Mouse (Mus musculus): Measurements from ENCODE around the gene Ftcd.

Gene Ftcd

DNA sequence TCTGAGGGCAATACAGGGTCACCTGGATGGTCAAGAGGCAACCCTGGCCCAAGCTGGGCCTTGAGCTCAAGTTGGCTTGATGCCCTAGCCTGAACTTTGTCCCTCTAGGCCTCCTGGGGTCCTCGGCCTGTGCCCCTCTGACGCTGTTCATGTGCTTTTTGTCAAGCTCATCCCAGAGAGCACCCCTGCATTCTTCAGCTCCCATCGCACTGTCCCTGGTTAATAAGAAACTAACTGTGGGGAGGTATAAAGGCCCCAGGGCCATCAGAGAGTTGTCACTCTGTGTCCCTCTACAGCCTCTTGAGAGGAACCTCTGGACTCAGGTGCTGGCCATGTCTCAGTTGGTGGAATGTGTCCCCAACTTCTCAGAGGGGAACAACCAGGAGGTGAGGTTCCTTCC lies at the start of gene Ftcd:
Gene Ftcd, plus strand, starts transcription at position 275 of the 400 bp plus-strand sequence.
- DNase-seq (ENCODE audit: extremely low read depth, low read depth, low spot score), result no peak

DNA sequence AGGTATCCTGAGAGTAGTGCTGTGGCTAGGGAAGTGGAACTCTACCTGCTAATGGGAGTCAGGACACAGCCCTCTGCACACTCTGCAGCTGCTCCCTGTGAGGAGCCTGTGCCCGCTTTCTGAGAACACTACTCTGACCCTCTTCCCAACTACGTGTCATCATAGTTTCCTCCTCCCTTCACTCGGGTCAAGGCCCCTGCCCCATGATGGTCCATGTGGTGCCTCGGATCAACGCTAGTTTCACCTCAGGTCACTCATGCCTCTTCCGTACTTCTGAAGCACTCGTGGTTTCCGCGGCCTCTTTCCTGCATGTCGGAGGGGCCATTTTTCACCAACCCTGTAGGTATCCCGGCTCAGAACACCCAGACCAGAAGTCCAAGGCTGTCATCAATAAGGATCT lies 44.5 kb upstream of the Ftcd start:
- no peak for DNase-seq (ENCODE audit: extremely low read depth, low read depth, low spot score)

DNA sequence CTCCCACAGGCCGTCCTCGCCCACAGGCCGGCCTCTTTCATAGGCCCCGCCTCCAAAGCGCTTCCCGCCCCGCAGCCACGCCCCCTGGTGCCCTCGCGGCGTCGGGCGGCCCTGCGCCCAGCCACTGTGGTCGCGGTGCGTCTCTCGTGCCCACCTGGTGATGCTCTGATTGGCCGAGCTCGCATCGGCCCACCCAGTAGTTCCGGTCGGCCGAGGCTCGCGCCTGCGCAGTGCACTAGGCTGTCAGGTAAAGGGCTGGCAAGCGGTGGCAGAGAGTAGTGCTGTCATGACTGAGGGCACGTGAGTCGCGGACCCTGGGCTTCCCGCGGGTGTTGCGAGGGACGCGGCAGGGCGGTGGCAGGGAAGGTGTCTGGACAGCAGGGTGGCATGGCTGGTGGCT lies 44.1 kb upstream of the Ftcd start, which contains the start of gene Lss:
Gene Lss, plus strand, starts transcription at position 214 of the 400 bp plus-strand sequence.
- peak; percentile 54 for DNase-seq (ENCODE audit: extremely low read depth, low read depth, low spot score)

DNA sequence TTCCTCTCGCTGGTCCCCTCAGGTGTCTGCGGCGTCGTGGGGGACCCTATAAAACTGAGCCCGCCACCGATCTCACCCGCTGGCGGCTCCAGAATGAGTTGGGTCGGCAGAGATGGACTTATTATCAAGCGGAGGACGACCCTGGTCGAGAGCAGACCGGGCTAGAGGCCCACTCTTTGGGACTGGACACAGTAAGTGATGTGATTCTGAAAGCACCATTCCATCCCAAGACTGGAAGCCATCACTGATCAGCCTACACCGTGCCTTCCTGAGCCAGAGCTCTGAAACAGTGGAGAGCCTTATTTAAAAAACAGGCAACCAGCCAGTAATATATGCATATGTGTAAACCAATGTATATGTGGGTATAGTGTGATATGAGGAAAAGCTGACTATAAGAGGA lies 43.6 kb upstream of the Ftcd start:
- no peak for DNase-seq (ENCODE audit: extremely low read depth, low read depth, low spot score)

DNA sequence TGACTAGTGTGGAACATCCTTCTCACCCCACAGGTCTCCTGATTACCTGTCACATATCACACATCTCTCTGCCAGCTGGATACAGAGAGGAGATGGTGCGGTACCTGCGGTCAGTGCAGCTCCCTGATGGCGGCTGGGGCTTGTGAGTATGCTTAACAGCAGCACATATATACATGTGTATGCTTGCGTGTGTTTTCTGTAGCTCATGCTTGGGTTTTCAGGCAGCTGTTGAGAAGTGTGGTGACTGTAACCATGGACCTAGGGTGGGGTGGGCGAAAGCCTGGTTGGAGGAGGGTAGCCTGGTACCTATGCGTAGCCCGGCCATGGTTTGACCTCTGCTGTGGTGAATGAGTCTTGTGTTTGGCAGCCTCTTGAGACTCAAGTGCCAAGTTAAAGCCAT lies 39.9 kb upstream of the Ftcd start:
- DNase-seq (ENCODE audit: extremely low read depth, low read depth, low spot score), result no peak

DNA sequence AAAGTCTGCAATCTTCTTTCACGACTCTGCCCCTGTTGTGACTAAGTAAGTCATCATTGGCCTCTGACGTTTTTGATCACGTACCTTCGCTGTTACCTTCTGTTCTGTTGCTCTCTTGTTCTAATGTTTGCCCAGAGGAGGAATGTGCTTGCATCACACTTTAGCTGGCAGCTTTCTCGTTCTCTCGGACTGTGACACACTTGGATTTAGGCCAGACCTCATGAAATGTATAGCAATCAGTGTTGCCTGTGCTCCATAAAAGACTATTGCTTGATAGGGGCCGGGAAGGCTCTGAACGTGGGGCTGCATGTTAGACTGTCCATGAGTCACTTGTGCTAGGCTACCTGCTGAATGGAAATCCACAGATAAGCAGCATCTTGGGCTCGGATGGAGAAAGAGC lies 37.8 kb upstream of the Ftcd start:
- peak; percentile 87 for DNase-seq (ENCODE audit: extremely low read depth, low read depth, low spot score)

DNA sequence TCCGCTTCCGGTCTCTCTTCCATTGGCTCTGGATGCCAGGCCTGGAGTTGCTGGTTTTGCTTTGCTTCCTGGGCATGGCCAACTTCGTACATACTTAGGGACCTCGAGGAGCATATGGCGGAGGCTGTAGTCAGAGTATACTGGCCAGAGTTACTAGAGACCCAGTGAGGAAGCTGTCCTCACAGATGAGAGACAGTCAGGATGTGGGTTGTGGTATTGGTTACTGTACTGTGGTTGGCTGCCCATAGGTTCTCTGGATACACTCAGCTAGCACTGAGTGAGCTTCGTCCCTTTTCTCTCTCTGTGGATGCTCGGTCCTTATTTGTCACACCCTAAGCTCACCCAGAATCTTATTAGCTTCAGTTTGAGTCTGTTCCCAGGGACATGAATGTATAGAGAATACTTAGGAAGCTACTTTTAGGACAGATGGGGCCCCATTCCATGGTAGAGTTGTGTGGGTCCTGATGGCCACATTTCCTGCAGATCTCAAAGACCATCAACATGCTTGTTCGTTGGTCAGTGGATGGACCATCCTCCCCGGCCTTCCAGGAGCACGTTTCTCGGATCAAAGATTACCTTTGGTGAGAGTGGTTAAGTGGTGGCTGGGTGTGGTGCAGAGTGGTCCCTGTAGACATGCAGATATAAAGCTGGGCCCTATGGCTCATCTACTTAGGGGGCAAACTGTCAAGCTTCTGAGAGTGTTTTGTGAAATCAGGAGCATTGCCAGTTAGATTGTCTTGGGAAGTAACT lies 33.9 kb upstream of the Ftcd start:
- no peak for DNase-seq (ENCODE audit: extremely low read depth, low read depth, low spot score)

DNA sequence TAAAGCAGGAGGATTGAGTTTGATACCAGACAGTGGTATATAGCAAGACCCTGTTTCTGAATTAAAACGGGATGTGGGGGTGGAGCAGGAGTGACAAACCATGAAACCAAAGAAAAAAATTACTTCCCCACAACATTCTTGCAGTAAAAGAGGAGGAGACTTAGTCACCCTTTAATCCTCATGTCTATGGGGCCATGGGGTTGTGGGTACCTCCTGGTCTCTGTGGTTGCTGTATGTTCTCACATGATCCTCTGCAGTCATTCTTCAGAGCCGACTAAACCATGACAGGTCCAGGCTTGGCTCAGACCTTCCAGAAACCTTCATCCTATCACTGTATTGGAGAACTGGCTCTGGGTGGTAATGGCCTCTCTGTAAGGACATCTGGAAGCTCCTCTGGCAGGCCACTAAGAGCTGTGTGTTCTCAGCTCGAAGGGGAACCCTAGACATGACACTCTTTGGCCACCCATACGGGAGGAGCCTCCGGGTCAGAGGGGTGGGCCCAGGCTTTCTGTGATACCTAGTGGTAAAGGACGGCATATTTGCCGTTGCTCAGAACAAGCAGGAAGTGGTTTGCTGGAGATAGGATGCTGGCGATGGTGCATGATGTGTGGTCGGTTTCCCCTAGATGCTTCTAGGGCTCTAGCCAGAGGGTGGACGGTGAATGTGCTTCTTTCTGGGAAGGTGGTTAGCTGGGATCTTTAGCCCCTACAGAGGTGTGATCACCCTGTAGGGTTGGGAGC lies 32.6 kb upstream of the Ftcd start:
- DNase-seq (ENCODE audit: extremely low read depth, low read depth, low spot score), result no peak

DNA sequence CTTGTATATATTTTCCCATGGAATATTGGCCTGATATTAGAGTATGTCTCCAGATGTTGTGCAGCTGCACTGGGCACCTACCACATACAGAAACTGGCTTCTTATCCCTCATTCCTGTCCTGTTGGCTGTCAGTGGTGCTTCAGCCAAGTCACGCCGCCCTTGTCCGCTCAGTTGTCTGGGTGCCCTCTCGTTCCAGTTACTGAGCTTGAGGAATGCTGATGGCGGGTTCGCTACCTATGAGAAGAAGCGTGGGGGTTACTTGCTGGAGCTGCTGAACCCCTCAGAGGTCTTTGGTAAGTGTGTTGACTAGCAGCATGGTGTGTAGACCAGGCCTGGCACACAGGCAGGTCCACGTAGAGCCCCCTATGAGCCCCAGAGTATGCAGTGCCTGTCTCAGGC lies 28.9 kb upstream of the Ftcd start:
- no peak for DNase-seq (ENCODE audit: extremely low read depth, low read depth, low spot score)

DNA sequence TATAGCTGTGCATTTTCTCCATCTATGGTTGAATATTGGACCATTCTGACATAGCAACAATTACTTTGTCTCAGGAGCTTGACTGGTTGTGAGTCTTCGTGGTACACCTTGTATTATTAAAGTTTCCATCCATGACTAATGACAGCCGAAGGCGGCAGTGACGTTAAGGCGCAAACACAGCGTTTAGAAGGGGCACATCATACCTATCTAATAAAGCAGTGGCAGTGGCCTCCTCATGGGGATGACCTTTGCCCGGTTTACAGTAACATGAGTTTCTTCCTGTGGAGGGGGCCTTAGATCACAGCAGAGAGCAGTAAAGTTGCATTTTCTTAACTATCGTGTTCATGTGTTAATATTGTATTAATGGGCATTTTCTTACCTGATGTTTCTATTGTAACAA lies 27.2 kb upstream of the Ftcd start:
- no peak for DNase-seq (ENCODE audit: extremely low read depth, low read depth, low spot score)

DNA sequence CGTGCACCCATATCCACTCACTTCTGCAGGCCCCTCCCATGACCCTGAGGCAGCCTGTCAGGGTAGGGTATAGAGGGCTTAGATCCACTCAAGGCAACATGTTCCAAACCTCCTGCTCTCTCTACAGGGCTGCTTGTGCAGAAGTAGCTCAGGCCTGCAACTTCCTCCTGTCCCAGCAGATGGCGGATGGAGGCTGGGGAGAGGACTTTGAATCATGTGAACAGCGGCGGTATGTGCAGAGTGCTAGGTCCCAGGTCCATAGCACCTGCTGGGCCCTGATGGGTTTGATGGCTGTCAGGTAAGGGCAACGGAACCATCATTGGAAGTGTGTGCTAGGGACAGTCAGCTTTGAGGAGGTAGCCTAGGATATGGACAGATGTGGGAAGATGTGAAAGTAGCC lies 25.0 kb upstream of the Ftcd start:
- no peak for DNase-seq (ENCODE audit: extremely low read depth, low read depth, low spot score)

DNA sequence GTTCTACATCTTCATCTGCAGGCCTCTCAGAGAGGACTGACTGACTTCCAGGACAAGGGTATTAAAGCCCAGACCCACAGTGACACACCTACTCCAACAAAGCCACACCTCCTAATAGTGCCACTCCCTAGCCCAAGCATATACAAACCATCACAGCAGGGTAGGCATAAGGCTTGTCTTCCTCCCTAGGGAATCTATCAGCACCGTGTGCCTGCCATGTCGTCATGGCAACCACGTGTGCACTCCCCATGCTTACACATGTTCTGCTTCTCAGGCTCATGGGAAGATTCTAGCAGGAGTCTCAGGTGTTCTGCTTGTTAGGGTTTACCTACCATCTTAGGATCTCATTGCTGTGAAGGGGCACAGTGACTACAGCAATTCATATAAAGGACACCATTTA lies 23.9 kb upstream of the Ftcd start:
- no peak for DNase-seq (ENCODE audit: extremely low read depth, low read depth, low spot score)

DNA sequence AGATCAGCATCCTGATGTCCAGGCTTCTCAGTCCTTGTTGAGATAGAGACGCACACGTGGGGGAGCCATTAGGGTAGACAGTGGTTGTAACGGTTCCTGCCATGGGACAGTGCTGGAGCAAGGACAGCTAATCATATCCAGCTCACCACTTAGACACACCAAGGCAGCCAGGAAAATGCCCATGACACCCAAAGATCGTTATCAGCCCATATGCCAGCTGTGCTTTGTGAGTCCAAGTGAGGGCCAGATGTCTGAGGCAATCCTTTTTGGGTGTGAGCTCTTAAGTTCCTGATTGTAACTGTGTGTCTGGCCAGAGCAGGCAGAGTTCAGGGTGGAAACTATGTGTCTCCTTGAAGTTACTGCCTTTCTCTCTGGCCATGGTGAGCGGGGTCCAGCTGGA lies 21.4 kb upstream of the Ftcd start:
- DNase-seq (ENCODE audit: extremely low read depth, low read depth, low spot score), result no peak

DNA sequence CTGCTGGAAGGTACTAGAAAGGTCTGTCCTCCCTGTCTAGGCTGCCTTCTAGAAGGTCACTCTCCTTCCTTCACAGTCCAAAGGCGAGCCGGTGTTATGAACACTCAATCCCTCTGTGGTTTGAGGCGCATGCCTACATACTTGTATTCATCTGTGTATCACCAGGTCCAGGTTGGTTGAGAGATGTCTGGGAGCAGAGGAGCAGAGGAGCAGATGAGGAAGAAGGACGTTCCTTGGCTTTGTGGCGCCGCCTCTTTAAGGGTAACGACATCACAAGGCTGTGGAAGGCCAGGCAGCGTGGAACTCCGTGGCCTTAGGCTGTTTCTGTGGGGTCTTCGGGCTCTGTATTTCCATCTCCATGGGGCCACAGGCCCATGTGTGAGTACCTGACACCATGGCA lies 13.5 kb upstream of the Ftcd start, which contains the start of gene Spatc1l:
Gene Spatc1l, plus strand, starts transcription at position 301 of the 400 bp plus-strand sequence.
- no peak for DNase-seq (ENCODE audit: extremely low read depth, low read depth, low spot score)

DNA sequence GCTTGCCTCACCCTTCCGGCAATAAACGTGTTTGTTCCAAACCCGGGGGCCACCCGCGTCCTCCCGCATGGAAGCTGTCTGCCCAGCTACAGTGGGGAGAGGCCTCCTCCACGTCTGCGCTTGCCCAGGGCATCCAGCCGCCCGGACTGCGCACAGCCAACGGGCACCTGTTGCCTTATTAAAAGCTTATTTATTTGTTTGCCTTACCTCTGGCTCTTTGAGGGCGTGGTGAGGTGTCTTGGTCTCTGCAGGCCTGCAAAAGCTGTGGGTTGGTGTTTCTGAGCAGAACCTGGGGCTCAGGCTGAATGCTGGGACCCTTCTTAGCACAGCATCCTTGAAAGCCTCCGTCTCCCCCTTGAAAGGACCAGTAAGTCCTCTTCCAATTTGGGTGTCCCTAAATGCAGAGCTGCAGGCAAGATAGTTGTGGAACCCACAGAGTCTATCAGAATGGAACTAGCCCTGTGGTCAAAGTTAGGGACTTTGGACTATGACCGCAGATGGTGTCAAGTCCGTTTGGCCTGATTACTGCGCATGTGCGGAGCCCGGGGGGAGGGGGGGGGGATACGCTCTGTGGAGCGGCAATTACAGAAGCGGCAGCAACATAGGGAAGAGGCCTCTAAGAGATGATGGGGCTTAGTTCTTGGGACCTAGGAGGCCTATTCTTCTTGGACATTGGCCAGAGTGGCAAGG lies 5.3 kb upstream of the Ftcd start:
- DNase-seq (ENCODE audit: extremely low read depth, low read depth, low spot score), result no peak

DNA sequence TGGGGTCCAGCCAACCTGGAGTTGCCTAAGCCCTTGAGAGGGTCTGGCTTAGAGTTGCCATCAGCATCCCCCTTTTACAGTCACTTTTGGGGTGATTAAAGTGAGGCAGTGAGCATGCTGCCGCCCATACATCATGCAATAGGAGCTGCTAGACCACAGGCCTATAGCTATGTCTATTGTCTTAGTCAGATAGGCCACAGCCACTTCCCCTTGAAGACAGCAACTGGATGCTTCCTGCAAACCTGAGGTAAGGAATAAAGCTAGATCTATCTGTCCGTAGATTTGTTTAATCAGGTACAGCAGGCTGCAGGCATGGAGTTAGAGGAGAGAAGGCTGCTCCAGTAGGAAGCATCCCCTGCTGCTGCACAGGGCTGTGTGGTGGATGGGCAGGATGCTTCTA lies 4.4 kb upstream of the Ftcd start:
- DNase-seq (ENCODE audit: extremely low read depth, low read depth, low spot score), result no peak

DNA sequence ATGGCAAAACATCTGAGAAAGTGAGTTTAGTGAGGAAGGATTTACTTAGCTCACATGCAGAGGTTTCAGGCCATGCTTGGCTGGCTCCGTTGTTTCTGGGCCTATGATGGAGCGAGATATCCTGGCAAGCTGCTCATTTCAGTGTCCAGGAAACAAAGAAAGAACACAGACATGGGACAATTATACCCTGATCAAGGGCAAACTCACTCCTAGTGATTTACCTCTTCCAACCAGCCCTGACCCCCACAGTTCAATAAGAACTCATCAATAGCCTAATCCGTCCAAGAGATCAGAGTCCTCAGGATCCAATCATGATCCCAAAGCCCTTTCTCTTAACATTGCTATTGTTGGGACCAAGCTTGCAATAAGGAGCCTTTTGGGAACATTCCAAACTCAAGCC lies 3.3 kb upstream of the Ftcd start:
- DNase-seq (ENCODE audit: extremely low read depth, low read depth, low spot score), result no peak

DNA sequence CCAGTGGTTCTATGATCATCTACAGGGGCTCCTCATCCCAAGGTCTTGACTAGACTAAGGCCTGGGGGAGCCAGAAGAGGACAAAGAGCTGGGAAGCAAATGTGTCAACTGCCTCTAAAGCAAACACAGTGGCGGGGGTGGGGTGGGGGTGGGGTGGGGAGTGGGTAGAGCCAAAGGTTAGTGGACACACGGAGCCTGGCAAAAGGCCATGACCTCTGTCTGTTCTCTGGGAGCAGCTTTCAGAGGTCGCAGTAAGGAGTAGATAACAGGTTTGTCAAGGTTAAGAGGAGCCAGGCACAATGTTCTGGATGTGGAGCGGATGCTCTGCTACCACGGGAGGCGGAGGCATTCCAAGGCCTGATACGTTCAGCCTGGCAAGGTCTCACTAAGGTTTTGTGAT lies 1.5 kb downstream of the Ftcd start:
- DNase-seq (ENCODE audit: extremely low read depth, low read depth, low spot score), result no peak

DNA sequence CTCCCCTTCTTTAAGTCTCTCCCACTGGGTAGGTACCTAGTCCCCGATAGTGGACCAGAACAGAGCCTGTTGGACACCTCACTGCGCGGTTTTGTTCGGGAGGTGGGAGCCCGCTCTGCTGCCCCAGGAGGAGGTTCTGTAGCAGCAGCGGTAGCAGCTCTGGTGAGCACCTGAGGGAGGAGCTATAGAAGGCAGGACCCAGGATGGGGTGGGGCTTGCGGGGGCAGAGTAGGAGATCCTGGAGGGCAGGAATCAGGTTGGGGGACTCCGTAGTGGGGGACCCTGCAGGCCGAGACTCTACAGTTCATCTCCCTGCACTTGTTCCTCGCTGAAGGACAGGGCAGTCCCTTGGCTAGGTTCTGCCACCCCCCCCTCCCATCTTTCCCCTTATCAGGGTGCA lies 8.7 kb downstream of the Ftcd start:
- DNase-seq (ENCODE audit: extremely low read depth, low read depth, low spot score), result no peak

DNA sequence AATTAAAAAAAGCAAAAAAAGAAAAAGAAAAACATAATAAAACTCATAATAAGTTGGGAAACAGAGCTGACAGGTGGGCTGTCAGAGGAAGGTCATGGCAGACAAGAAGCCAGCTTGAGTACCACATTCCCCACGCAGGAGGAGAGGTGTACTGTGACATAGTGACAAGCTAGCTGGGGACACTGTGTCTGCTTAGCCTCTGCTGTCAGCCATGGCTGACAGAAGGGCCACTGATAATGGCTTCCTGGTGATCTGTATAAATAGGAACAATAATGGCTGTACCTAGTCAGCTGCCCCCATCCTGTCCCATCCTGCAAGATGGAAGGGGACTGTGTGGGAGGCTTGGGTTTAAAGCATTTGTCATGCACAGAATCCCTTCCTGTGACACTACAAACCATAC lies 10.7 kb downstream of the Ftcd start:
- DNase-seq (ENCODE audit: extremely low read depth, low read depth, low spot score), result no peak

DNA sequence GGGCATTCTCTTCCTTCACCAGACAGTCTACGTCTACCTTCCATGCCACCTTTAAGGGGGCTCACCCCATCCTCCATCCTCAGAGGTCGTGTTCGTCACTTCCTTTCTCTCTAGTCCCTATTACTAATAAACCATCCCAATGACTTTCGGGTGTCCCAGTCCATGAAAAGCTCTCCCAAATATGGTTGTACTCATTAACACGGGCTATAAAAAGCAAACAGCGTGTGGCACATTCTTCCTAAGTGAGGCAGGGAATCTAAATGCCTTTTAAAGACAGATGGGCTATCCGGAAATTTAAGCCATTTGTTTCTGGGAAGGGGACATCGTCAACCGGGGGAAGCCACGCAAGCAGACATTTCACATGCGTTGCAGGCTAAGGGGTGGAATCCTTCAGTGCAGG lies 14.7 kb downstream of the Ftcd start:
- no peak for DNase-seq (ENCODE audit: extremely low read depth, low read depth, low spot score)

DNA sequence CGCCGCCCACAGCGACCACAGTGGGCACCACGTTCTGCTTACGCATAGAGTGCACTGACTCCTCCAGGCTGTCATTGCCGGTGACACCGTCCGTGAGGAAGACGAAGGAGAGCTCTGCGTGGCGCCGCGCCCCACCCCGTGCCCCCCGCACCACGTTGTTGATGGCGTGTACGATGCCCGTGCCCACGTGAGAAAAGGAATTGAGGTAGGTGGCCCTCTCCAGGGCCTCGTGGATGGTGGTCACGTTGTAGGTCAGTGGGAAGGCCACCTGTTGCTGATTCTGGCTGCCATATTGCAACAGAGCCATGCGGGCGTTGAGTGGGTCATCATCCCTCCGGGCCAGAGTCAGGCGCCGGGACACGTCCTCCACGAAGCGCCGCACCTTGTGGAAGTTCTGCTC lies 20.9 kb downstream of the Ftcd start:
- DNase-seq (ENCODE audit: extremely low read depth, low read depth, low spot score), result no peak

Measured in fat pad, adult 2 months (tissue).